Mouse (Mus musculus): Measurements from ENCODE around the gene Slain1.
"Not testable (repeated sequence)": the region's sequence is repeated elsewhere in the genome, so short reads cannot be mapped to it uniquely, and the experiment has no call there.

Gene Slain1

GRCm38 (mm10) chr14:103720637-103721355, 70.8 kb downstream of the Slain1 start:
- in situ Hi-C loops (cut with MseI, MboI): loop anchor here (10.0 kb wide), 1 partner anchor 314 kb away; no protein-coding TSS in a partner anchor

- in situ Hi-C loops (cut with MseI, MboI): loop anchor here (10.0 kb wide), 1 partner anchor 311 kb away; no protein-coding TSS in a partner anchor
These were observed 73.3 kb downstream of the Slain1 start for GRCm38 (mm10) chr14:103723314-103723713.

- in situ Hi-C loops (cut with MseI, MboI): loop anchor here (10.0 kb wide), 1 partner anchor 311 kb away; no protein-coding TSS in a partner anchor
These were observed 73.8 kb downstream of the Slain1 start for GRCm38 (mm10) chr14:103723841-103724240.

- in situ Hi-C loops (cut with MseI, MboI): loop anchor here (10.0 kb wide), 1 partner anchor 306 kb away; no protein-coding TSS in a partner anchor
These were observed 78.5 kb downstream of the Slain1 start for GRCm38 (mm10) chr14:103728506-103728905.

- in situ Hi-C loops (cut with MseI, MboI): loop anchor here (10.0 kb wide), 1 partner anchor 306 kb away; no protein-coding TSS in a partner anchor
These were observed 79.1 kb downstream of the Slain1 start for GRCm38 (mm10) chr14:103728951-103729725.

- in situ Hi-C loops (cut with MseI, MboI): loop anchor here (10.0 kb wide), 1 partner anchor 305 kb away; no protein-coding TSS in a partner anchor
These were observed 79.8 kb downstream of the Slain1 start for GRCm38 (mm10) chr14:103729760-103730367.

- in situ Hi-C loops (cut with MseI, MboI): no loop called here
These were observed 82.6 kb downstream of the Slain1 start for GRCm38 (mm10) chr14:103732626-103733025.

- in situ Hi-C loops (cut with MseI, MboI): no loop called here
These were observed 91.2 kb downstream of the Slain1 start for GRCm38 (mm10) chr14:103741216-103741615.

- in situ Hi-C loops (cut with MseI, MboI): no loop called here
These were observed 92.1 kb downstream of the Slain1 start for GRCm38 (mm10) chr14:103742150-103742549.

- in situ Hi-C loops (cut with MseI, MboI): no loop called here
These were observed 97.3 kb downstream of the Slain1 start for GRCm38 (mm10) chr14:103747345-103747744.

- in situ Hi-C loops (cut with MseI, MboI): not testable (repeated sequence)
These were observed 100.6 kb downstream of the Slain1 start for GRCm38 (mm10) chr14:103750638-103751037.

GRCm38 (mm10) chr14:103751384-103751783, 101.4 kb downstream of the Slain1 start:
- in situ Hi-C loops (cut with MseI, MboI): no loop called here

- in situ Hi-C loops (cut with MseI, MboI): no loop called here
These were observed 102.7 kb downstream of the Slain1 start for GRCm38 (mm10) chr14:103752773-103753172.

- in situ Hi-C loops (cut with MseI, MboI): no loop called here
These were observed 104.0 kb downstream of the Slain1 start for GRCm38 (mm10) chr14:103754041-103754440.

GRCm38 (mm10) chr14:103754465-103754864, 104.4 kb downstream of the Slain1 start:
- in situ Hi-C loops (cut with MseI, MboI): no loop called here
